Mouse (Mus musculus) embryonic facial prominence, embryonic 10.5 days (tissue): ENCODE measurements around the gene Olfr168. TPM values are rescaled to one million over a fixed set of nuclear protein-coding genes. Genes with fewer than 3 reads are reported as not detected.
"Not testable (repeated sequence)": the region's sequence is repeated elsewhere in the genome, so short reads cannot be mapped to it uniquely, and the experiment has no call there.

Source experiments
- DNase-seq: peaks from one replicate; pipeline ENCODE4 v3.0.0-alpha.2; 2017; ENCODE audit warnings: low spot score
- H3K27ac ChIP-seq: fragments of 300-500 bp; sonication (generic); replicated peaks from 2 replicates; pipeline ENCODE4 v1.5.1; 2016; ENCODE audit warnings: mild to moderate bottlenecking
- H3K27me3 ChIP-seq: fragments of 300-500 bp; sonication (generic); replicated peaks from 2 replicates; pipeline ENCODE4 v1.6.1; 2016; ENCODE audit warnings: low read depth, mild to moderate bottlenecking; ENCODE audit not compliant: poor library complexity, severe bottlenecking
- H3K36me3 ChIP-seq: fragments of 300-500 bp; sonication (generic); replicated peaks from 2 replicates; pipeline ENCODE4 v1.6.1; 2016; ENCODE audit warnings: mild to moderate bottlenecking, moderate library complexity
- H3K4me1 ChIP-seq: fragments of 300-500 bp; sonication (generic); 2 replicates; pipeline ENCODE4 v1.6.1; 2016
- H3K4me3 ChIP-seq: fragments of 300-500 bp; sonication (generic); 2 replicates; pipeline ENCODE4 v1.5.1; 2016; ENCODE audit warnings: mild to moderate bottlenecking, moderate library complexity
- H3K9me3 ChIP-seq: fragments of 300-500 bp; sonication (generic); 2 replicates; pipeline ENCODE4 v1.6.1; 2016; ENCODE audit warnings: mild to moderate bottlenecking
- WGBS: fragments of 180-500 bp; shearing (Covaris S2); methylation state at CpG from one replicate; pipeline ENCODE4 v1.1.7; 2016; 5-methylcytosine and 5-hydroxymethylcytosine counted together
- polyA plus RNA-seq: library from polyadenylated mRNA; unstranded; fragments of >200 nt; fragmentation: Nextera tagmentation; extraction: Ambion mirVana; gene quantifications from 2 replicates; pipeline ENCODE4 v1.2.1, GENCODE M21; 2016

Olfr168 gene
- not detected in 2 replicates for polyA plus RNA-seq

GRCm38 (mm10) chr16:19535455-19535854 lies at the start of gene Olfr168:
Gene Olfr168 (minus strand): TSS chr16:19535555.
- Histone ChIP-seq H3K27me3 (no peaks in the 10 kb centered on the region), H3K4me3 (no peak within 1 kb of the TSS), H3K4me1 (no peaks in the 10 kb centered on the region), H3K27ac (no peak within 1 kb of the TSS), H3K9me3 (peaks cover 4% of the 10 kb centered on the region; the same call in 1 of the 2 replicates), H3K36me3 (no peaks in the 10 kb centered on the region)
- DNase-seq = no peak

- not testable (repeated sequence) for H3K4me1 ChIP-seq, H3K27ac ChIP-seq, H3K9me3 ChIP-seq, H3K36me3 ChIP-seq, H3K4me3 ChIP-seq, DNase-seq, H3K27me3 ChIP-seq
- 93% methylated on average over 2 of the region's 2 CpGs for WGBS
Measured at GRCm38 (mm10) chr16:19571709-19572108, 36.4 kb upstream of the Olfr168 start, which contains the start of gene Olfr169. Gene Olfr169 (minus strand): TSS chr16:19571809.

DNA sequence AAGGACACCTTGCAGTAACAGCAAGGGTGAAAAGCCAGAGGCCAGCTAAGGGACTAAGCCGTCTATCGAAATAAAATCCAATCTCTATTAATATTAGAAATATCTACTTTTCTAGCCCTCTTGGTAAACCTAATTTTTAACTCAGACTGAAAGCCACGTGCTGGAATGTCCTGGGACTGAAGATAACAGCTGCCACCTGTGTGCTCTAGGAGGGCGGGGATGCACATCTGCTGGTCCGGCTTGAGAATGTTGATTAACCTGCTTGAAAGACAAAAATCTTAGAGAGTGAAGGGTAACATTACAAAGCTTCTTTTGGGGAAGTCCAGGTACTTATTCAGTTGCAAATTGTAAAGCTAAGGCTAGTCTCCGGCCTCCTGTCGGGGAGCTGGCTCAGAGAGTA lies 18.1 kb upstream of the Olfr168 start:
- H3K4me3 ChIP-seq, H3K27me3 ChIP-seq, DNase-seq, H3K4me1 ChIP-seq, H3K9me3 ChIP-seq, H3K36me3 ChIP-seq, H3K27ac ChIP-seq: not testable (repeated sequence)
- 86% methylated on average over 7 of the region's 7 CpGs for WGBS

DNA sequence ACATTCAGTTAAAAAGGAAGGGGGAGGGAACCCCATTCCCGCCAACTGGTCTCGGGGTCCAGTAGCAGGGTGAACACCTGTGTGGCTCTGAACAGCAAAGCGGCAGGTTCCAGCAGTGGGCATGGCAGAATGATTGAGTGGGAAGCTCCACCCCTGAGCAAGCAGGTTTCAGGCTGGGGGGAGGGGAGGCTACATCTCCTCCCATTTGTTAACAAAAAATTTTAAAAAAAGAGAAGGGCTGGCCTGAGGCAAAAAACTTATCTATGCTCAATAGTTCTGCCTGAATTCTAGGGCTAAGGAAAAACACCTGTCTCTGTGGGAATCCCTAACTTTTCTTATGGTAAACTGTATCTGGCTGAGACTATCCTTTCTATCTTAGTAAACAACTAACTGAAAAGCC lies 16.9 kb upstream of the Olfr168 start:
- H3K4me3 ChIP-seq, H3K9me3 ChIP-seq, DNase-seq, H3K4me1 ChIP-seq, H3K27me3 ChIP-seq, H3K36me3 ChIP-seq, H3K27ac ChIP-seq: not testable (repeated sequence)
- 92% methylated on average over 3 of the region's 3 CpGs for WGBS

GRCm38 (mm10) chr16:19522166-19522565 lies 13.2 kb downstream of the Olfr168 start, which contains the start of gene Olfr167:
Gene Olfr167 (minus strand): TSS chr16:19522266.
- DNase-seq = no peak
- Histone ChIP-seq H3K4me1 (no peaks in the 10 kb centered on the region), H3K9me3 (no peaks in the 10 kb centered on the region), H3K27me3 (no peaks in the 10 kb centered on the region), H3K36me3 (no peaks in the 10 kb centered on the region), H3K4me3 (no peak within 1 kb of the TSS), H3K27ac (no peak within 1 kb of the TSS)
- 90% methylated on average over 2 of the region's 2 CpGs for WGBS

GRCm38 (mm10) chr16:19483394-19483793 lies 52.0 kb downstream of the Olfr168 start, which contains the start of gene Olfr166:
Gene Olfr166 (plus strand): TSS chr16:19483694.
- H3K36me3 ChIP-seq = no peaks in the 10 kb centered on the region
- H3K27ac ChIP-seq = no peak within 1 kb of the TSS

More at GRCm38 (mm10) chr16:19483394-19483793, 52.0 kb downstream of the Olfr168 start, which contains the start of gene Olfr166:
- no peak for DNase-seq
- Histone ChIP-seq H3K9me3 (peaks cover 9% of the 10 kb centered on the region; the same call in 1 of the 2 replicates), H3K27me3 (no peaks in the 10 kb centered on the region), H3K4me3 (no peak within 1 kb of the TSS), H3K4me1 (no peaks in the 10 kb centered on the region)

Other genes starting within 250 kb of the Olfr168 start
- not detected in 2 replicates for gene Olfr164, start 221.5 kb downstream of the Olfr168 start, polyA plus RNA-seq
- not detected in 2 replicates for gene Olfr165, start 112.4 kb downstream of the Olfr168 start, polyA plus RNA-seq
- gene Olfr166, start 51.9 kb downstream of the Olfr168 start, polyA plus RNA-seq = not detected in 2 replicates
- not detected in 2 replicates for gene Olfr167, start 13.3 kb downstream of the Olfr168 start, polyA plus RNA-seq
- gene Olfr169, start 36.3 kb upstream of the Olfr168 start, polyA plus RNA-seq = not detected in 2 replicates
- gene Olfr170, start 76.3 kb upstream of the Olfr168 start, polyA plus RNA-seq = not detected in 2 replicates
- not detected in 2 replicates for gene Olfr171, start 94.4 kb upstream of the Olfr168 start, polyA plus RNA-seq
- 0.05 and 0.11 TPM in 2 replicates for gene Lamp3, start 170.8 kb upstream of the Olfr168 start, polyA plus RNA-seq
- 40.2 and 42.2 TPM in 2 replicates for gene B3gnt5, start 224.7 kb upstream of the Olfr168 start, polyA plus RNA-seq